Mouse (Mus musculus) telencephalon, adult 2 months (tissue): ENCODE measurements around the gene Mtr.

Experiments
- DNase-seq: peaks from one replicate; pipeline ENCODE4 v3.0.0-alpha.2; 2011; ENCODE audit warnings: low read depth, low spot score

Gene Mtr

GRCm38 (mm10) chr13:12243991-12244390, 13.9 kb downstream of the Mtr start:
- no peak for DNase-seq

GRCm38 (mm10) chr13:12232141-12232540, 25.8 kb downstream of the Mtr start:
- no peak for DNase-seq

GRCm38 (mm10) chr13:12228248-12228647, 29.7 kb downstream of the Mtr start:
- no peak for DNase-seq

- no peak for DNase-seq
These were observed 30.3 kb downstream of the Mtr start for GRCm38 (mm10) chr13:12227606-12228005.

GRCm38 (mm10) chr13:12218603-12219002, 39.3 kb downstream of the Mtr start:
- DNase-seq: no peak

- no peak for DNase-seq
These were observed 43.0 kb downstream of the Mtr start for GRCm38 (mm10) chr13:12214922-12215321.

- DNase-seq: no peak
These were observed 46.9 kb downstream of the Mtr start for GRCm38 (mm10) chr13:12211058-12211457.

GRCm38 (mm10) chr13:12210023-12210762, 47.7 kb downstream of the Mtr start:
- peak; percentile 33 for DNase-seq

GRCm38 (mm10) chr13:12200372-12200771, 57.5 kb downstream of the Mtr start:
- DNase-seq: no peak

GRCm38 (mm10) chr13:12198486-12198885, 59.4 kb downstream of the Mtr start:
- peak; percentile 24 for DNase-seq

GRCm38 (mm10) chr13:12196861-12197260, 61.1 kb downstream of the Mtr start:
- DNase-seq: peak; percentile 26

GRCm38 (mm10) chr13:12196012-12196411, 61.9 kb downstream of the Mtr start:
- DNase-seq: no peak

GRCm38 (mm10) chr13:12194942-12195662, 62.8 kb downstream of the Mtr start:
- peak; percentile 72 for DNase-seq

GRCm38 (mm10) chr13:12189219-12189618, 68.7 kb downstream of the Mtr start:
- DNase-seq: no peak

GRCm38 (mm10) chr13:12188804-12189203, 69.1 kb downstream of the Mtr start:
- no peak for DNase-seq

GRCm38 (mm10) chr13:12179481-12179880, 78.4 kb downstream of the Mtr start:
- no peak for DNase-seq

GRCm38 (mm10) chr13:12176761-12177160, 81.2 kb downstream of the Mtr start:
- no peak for DNase-seq

GRCm38 (mm10) chr13:12175988-12176736, 81.8 kb downstream of the Mtr start:
- no peak for DNase-seq

- DNase-seq: no peak
These were observed 90.6 kb downstream of the Mtr start for GRCm38 (mm10) chr13:12167276-12167675.

- peak; percentile 88 for DNase-seq
These were observed 91.5 kb downstream of the Mtr start for GRCm38 (mm10) chr13:12166386-12166785.

- DNase-seq: no peak
These were observed 92.4 kb downstream of the Mtr start for GRCm38 (mm10) chr13:12165461-12166058.

- no peak for DNase-seq
These were observed 95.5 kb downstream of the Mtr start for GRCm38 (mm10) chr13:12162457-12162856.
